Mouse (Mus musculus): ENCODE data around the gene Clec16a. TPM values are rescaled to one million over a fixed set of nuclear protein-coding genes. Genes with fewer than 3 reads are reported as not detected.

Gene Clec16a
- total RNA-seq, 1 experiment from 2014 or later, result 15.5 TPM

- no peak for ATAC-seq (replicated peaks; ENCODE audit: low read depth, poor library complexity, severe bottlenecking)
Measured at GRCm38 (mm10) chr16:10780631-10781120, 235.5 kb downstream of the Clec16a start.

GRCm38 (mm10) chr16:10781862-10782371, 236.8 kb downstream of the Clec16a start:
- ATAC-seq (replicated peaks; ENCODE audit: low read depth, poor library complexity, severe bottlenecking), result no peak

- no peak for ATAC-seq (replicated peaks; ENCODE audit: low read depth, poor library complexity, severe bottlenecking)
Measured at GRCm38 (mm10) chr16:10782377-10783151, 237.4 kb downstream of the Clec16a start.

GRCm38 (mm10) chr16:10783152-10783434, 238.0 kb downstream of the Clec16a start:
- peak; percentile 12; the same call in 1 of the 2 replicates for ATAC-seq (replicated peaks; ENCODE audit: low read depth, poor library complexity, severe bottlenecking)

GRCm38 (mm10) chr16:10783451-10783850, 238.3 kb downstream of the Clec16a start:
- no peak for ATAC-seq (replicated peaks; ENCODE audit: low read depth, poor library complexity, severe bottlenecking)

- no peak for ATAC-seq (replicated peaks; ENCODE audit: low read depth, poor library complexity, severe bottlenecking)
Measured at GRCm38 (mm10) chr16:10783883-10784792, 239.0 kb downstream of the Clec16a start.

GRCm38 (mm10) chr16:10784793-10785370, 239.7 kb downstream of the Clec16a start:
- ATAC-seq (replicated peaks; ENCODE audit: low read depth, poor library complexity, severe bottlenecking), result peak; percentile 46

GRCm38 (mm10) chr16:10785371-10786231, 240.5 kb downstream of the Clec16a start, which contains the start of gene Socs1:
Socs1 (minus strand) TSS chr16:10785536.
- ATAC-seq (replicated peaks; ENCODE audit: low read depth, poor library complexity, severe bottlenecking), result peak; percentile 61

- peak; percentile 61 for ATAC-seq (replicated peaks; ENCODE audit: low read depth, poor library complexity, severe bottlenecking)
Measured at GRCm38 (mm10) chr16:10786288-10786687, 241.1 kb downstream of the Clec16a start.

GRCm38 (mm10) chr16:10786782-10787547, 241.8 kb downstream of the Clec16a start:
- no peak for ATAC-seq (replicated peaks; ENCODE audit: low read depth, poor library complexity, severe bottlenecking)

GRCm38 (mm10) chr16:10787548-10788058, 242.5 kb downstream of the Clec16a start:
- ATAC-seq (replicated peaks; ENCODE audit: low read depth, poor library complexity, severe bottlenecking), result no peak

GRCm38 (mm10) chr16:10788271-10788670, 243.1 kb downstream of the Clec16a start, which contains the start of gene Tnp2:
Tnp2 (minus strand) TSS chr16:10788660.
- no peak for ATAC-seq (replicated peaks; ENCODE audit: low read depth, poor library complexity, severe bottlenecking)

GRCm38 (mm10) chr16:10788866-10789265, 243.7 kb downstream of the Clec16a start:
- ATAC-seq (replicated peaks; ENCODE audit: low read depth, poor library complexity, severe bottlenecking), result no peak

GRCm38 (mm10) chr16:10790702-10791101, 245.6 kb downstream of the Clec16a start, which contains the start of gene Prm3:
Prm3 (minus strand) TSS chr16:10790914.
- no peak for ATAC-seq (replicated peaks; ENCODE audit: low read depth, poor library complexity, severe bottlenecking)
